Mouse (Mus musculus) ES-E14 (cell line): ENCODE results near the gene Lsm4. TPM values are rescaled to one million over a fixed set of nuclear protein-coding genes. Genes with fewer than 3 reads are reported as not detected.
A peak's percentile ranks its signal among the peaks of the same experiment; 100 is the strongest.

Source experiments
- DNase-seq: peaks from one replicate; pipeline ENCODE4 v3.0.0-alpha.2; 2013; ENCODE audit warnings: low read depth, low spot score
- H3K27ac ChIP-seq: 2 replicates; pipeline ENCODE4 v1.5.1; 2012; ENCODE audit warnings: low read depth, mild to moderate bottlenecking, low read length, moderate library complexity, mixed read lengths; ENCODE audit not compliant: poor library complexity, insufficient read depth, severe bottlenecking
- H3K36me3 ChIP-seq: 2 replicates; pipeline ENCODE4 v1.6.1; 2012; ENCODE audit warnings: mild to moderate bottlenecking, low read length, moderate library complexity, mixed read lengths; ENCODE audit not compliant: control insufficient read depth, poor library complexity, insufficient read depth, severe bottlenecking
- H3K4me1 ChIP-seq, 2 experiments: fragments of 150-350 bp in 1 of 2; sonication (generic) in 1 of 2; 2 replicates each; pipeline ENCODE4 v1.6.1; 2012; ENCODE audit warnings: low read length in 2 of 2, mild to moderate bottlenecking in 1 of 2, mixed read lengths in 1 of 2; ENCODE audit not compliant: control insufficient read depth in 2 of 2, insufficient read depth in 2 of 2, poor library complexity in 1 of 2
- H3K4me3 ChIP-seq, 2 experiments: fragments of 150-350 bp in 1 of 2; sonication (generic) in 1 of 2; 2 replicates each; pipeline ENCODE4 v1.5.1; 2012; ENCODE audit warnings: low read length in 2 of 2, low read depth in 1 of 2, mild to moderate bottlenecking in 1 of 2, mixed read lengths in 1 of 2; ENCODE audit not compliant: insufficient read depth in 1 of 2, poor library complexity in 1 of 2, severe bottlenecking in 1 of 2
- H3K9ac ChIP-seq: 2 replicates; pipeline ENCODE4 v1.6.1; 2012; ENCODE audit warnings: low read depth, mild to moderate bottlenecking, low read length, mixed read lengths; ENCODE audit not compliant: poor library complexity, insufficient read depth, severe bottlenecking
- H3K9me3 ChIP-seq: fragments of 150-350 bp; sonication (generic); 2 replicates; pipeline ENCODE4 v1.6.1; 2012; ENCODE audit warnings: low read depth, mild to moderate bottlenecking, low read length; ENCODE audit not compliant: control insufficient read depth, insufficient read depth
- CHD2 ChIP-seq: IDR thresholded peaks from 2 replicates; pipeline ENCODE4 v1.6.1; 2014; ENCODE audit warnings: mild to moderate bottlenecking, low read depth, low read length, inconsistent platforms
- HCFC1 ChIP-seq: IDR thresholded peaks from 2 replicates; pipeline ENCODE4 v1.6.1; 2012; ENCODE audit warnings: low read length, inconsistent platforms, borderline replicate concordance; ENCODE audit not compliant: insufficient read depth
- MAFK ChIP-seq: IDR thresholded peaks from 2 replicates; pipeline ENCODE4 v1.6.1; 2014; ENCODE audit warnings: mild to moderate bottlenecking, low read depth, low read length, inconsistent platforms; ENCODE audit not compliant: insufficient read depth
- ZC3H11A ChIP-seq: IDR thresholded peaks from 2 replicates; pipeline ENCODE4 v1.6.1; 2012; ENCODE audit warnings: low read depth, mild to moderate bottlenecking, inconsistent platforms, low read length, borderline replicate concordance
- ZNF384 ChIP-seq: IDR thresholded peaks from 2 replicates; pipeline ENCODE4 v1.6.1; 2012; ENCODE audit warnings: low read depth, low read length, inconsistent platforms
- in situ Hi-C, 2 experiments: fragments of 600-800 bp; cut with MboI; formaldehyde crosslinking; loops; one replicate each; pipeline ENCODE4 v1.15.1; 2025; ENCODE audit warnings: low sequenced_read_pairs in 2 of 2, inconsistent platforms in 1 of 2; ENCODE audit not compliant: unreplicated experiment in 2 of 2
- total RNA-seq: library from RNA; depleted of rRNA; stranded (reverse); fragments of 300-350 nt; gene quantifications from 2 replicates; pipeline ENCODE4 v1.2.3, GENCODE M21; 2012

Lsm4 gene
- total RNA-seq, 1 experiment = 171 TPM

DNA sequence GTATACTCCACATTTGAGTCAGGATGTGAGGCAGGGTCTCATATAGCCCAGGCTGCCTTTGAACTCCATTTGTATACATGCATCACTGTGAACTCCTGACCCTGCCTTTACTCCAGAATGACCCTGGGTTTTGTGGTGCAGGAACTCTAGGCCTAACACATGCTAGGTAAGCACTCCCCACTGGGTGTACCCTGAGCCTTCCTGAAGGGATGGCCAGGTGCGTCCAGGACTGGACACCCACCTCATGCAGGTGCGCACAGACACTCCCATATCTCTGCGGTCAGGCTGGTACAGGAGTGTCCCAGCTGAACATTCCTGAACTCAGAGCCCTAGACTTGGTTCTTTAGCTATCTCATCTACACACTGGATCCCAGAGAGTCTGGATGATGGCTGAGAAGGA is 1.1 kb downstream of the Lsm4 start:
- peak overlapping the region; percentile 94 to 97 for H3K4me3 ChIP-seq

DNA sequence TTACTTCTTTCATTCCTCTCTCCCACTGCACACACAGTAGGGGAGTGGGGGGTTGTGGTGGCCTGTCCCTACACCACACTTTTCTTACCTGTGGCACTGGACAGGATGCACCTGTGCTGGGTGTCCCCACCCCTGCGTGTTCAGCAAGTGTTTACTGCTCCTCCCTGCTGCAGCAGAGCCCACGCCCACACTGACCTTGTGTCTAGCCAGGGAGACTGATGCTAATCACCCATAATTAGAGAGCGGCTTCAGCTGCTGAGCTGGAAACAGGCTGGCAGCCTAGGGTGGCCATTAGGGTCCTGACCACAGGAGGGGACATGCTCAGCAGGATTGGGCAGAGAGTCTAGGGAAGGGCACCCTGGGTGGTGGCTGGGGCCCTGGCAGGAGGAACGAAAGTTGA is 1.7 kb downstream of the Lsm4 start:
- Histone ChIP-seq H3K36me3 (peaks cover 30% of the 10 kb centered on the region; the same call in 1 of the 2 replicates), H3K4me3 (peak overlapping the region; percentile 19 to 97; a peak in 3 of 4 replicates), H3K27ac (peak overlapping the region; percentile 99), H3K9me3 (no peaks in the 10 kb centered on the region), H3K9ac (peak overlapping the region; percentile 99), H3K4me1 (peaks cover 19 to 38% of the 10 kb centered on the region in 2 experiments)
- in situ Hi-C loops = no loop called here
- no peak for DNase-seq
- no peak for TF ChIP-seq CHD2
- no peak for TF ChIP-seq ZC3H11A
- no peak for TF ChIP-seq MAFK
- no peak for TF ChIP-seq ZNF384
- TF ChIP-seq HCFC1 = no peak

More for the DNA sequence above, 1.1 kb downstream of the Lsm4 start:
- Histone ChIP-seq H3K27ac (peak overlapping the region; percentile 99), H3K36me3 (peaks cover 25% of the 10 kb centered on the region; the same call in 1 of the 2 replicates), H3K4me1 (peaks cover 16 to 34% of the 10 kb centered on the region in 2 experiments), H3K9me3 (no peaks in the 10 kb centered on the region), H3K9ac (peak overlapping the region; percentile 99)
- TF ChIP-seq HCFC1 (no peak), CHD2 (no peak), MAFK (no peak), ZNF384 (no peak), ZC3H11A (no peak)
- in situ Hi-C loops = no loop called here
- no peak for DNase-seq

DNA sequence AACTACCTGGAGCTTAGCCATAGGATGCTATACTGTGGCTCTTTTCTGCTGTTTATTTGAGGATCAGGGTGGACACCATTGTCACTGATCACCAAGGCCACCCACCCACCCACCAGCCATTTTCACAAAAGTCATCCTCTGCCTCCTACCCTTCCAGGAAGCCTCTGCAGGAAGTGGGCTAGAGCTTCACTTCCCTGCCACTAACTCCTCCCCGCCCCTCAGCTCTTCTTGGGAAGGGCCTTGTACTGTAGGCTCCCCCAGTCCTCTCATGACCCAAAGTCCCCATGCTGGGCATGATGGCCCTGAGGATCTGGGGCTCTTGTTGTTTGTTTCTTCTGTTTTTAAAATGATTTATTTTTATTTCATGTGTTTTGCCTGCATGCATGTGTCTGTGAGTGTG is 2.3 kb downstream of the Lsm4 start:
- Histone ChIP-seq H3K27ac (peak overlapping the region; percentile 99; the same call in 1 of the 2 replicates), H3K4me1 (peaks cover 19 to 41% of the 10 kb centered on the region in 2 experiments), H3K36me3 (peaks cover 31% of the 10 kb centered on the region; the same call in 1 of the 2 replicates), H3K9me3 (no peaks in the 10 kb centered on the region), H3K9ac (peak overlapping the region; percentile 99; the same call in 1 of the 2 replicates), H3K4me3 (peak overlapping the region; percentile 19 to 97; a peak in 2 of 4 replicates)
- TF ChIP-seq ZC3H11A = no peak
- no peak for TF ChIP-seq MAFK
- TF ChIP-seq CHD2 = no peak
- no peak for TF ChIP-seq ZNF384
- TF ChIP-seq HCFC1 = no peak
- DNase-seq = no peak
- in situ Hi-C loops = no loop called here

DNA sequence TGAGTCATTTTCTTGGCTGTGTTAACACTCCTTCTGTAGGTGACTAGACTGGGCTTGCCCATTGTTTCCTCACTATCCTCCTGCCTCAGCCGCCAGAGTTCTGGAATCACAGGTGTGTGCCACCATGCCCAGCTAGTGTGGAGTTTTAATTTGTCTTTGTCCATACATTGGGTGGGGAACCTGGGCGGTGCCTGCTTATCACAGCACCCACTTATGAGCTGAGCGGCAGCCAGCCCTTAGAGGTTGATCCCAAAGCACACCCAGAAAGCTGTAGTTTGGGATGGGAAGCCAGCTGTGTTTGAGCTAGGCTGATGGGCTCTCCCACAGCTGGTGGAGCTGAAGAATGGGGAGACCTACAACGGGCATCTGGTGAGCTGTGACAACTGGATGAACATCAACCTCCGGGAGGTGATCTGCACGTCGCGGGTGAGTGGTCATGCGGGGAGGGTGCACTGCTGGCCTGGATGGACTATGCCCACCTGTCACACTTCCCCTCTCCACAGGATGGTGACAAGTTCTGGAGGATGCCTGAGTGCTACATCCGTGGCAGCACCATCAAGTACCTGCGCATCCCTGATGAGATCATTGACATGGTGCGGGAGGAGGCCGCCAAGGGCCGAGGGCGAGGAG is 4.5 kb downstream of the Lsm4 start:
- peaks cover 18 to 36% of the 10 kb centered on the region in 2 experiments for H3K4me1 ChIP-seq
- no peak for DNase-seq
- peaks cover 31% of the 10 kb centered on the region; the same call in 1 of the 2 replicates for H3K36me3 ChIP-seq
- no peak for TF ChIP-seq ZC3H11A
- no peak for TF ChIP-seq HCFC1
- TF ChIP-seq CHD2 = no peak
- no peak for TF ChIP-seq ZNF384
- no peak for TF ChIP-seq MAFK
- in situ Hi-C loops = no loop called here
- peak overlapping the region; percentile 4; the same call in 1 of the 2 replicates for H3K9ac ChIP-seq
- H3K9me3 ChIP-seq = no peaks in the 10 kb centered on the region
- no peak overlapping the region for H3K4me3 ChIP-seq
- no peak overlapping the region for H3K27ac ChIP-seq

DNA sequence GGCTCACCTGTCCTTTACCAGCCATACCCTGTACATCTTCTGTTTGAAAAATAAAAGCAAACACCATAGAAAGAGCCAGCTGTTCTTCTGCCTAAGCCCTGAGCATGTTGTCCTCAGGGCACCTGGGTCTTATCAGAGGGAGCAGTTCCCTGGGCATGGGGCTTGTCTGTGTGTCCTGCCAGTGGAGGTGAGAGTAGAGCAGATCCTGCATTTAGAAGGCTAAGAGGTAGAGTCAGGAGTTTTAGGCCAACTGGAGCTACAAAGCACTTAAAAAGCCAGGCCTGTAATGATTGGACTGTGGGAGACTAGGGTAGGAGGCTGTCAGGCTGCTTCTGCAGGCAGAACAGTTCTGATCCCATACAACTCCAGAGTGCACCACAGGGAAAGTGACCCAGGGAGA is 5.6 kb downstream of the Lsm4 start:
- Histone ChIP-seq H3K27ac (no peak overlapping the region), H3K4me1 (peaks cover 18 to 36% of the 10 kb centered on the region in 2 experiments), H3K9me3 (no peaks in the 10 kb centered on the region), H3K4me3 (no peak overlapping the region), H3K36me3 (peaks cover 31% of the 10 kb centered on the region; the same call in 1 of the 2 replicates), H3K9ac (no peak overlapping the region)
- TF ChIP-seq CHD2 (no peak), MAFK (no peak), ZC3H11A (no peak), ZNF384 (no peak), HCFC1 (no peak)
- no peak for DNase-seq
- in situ Hi-C loops = no loop called here
